In the genomic region with DNA sequence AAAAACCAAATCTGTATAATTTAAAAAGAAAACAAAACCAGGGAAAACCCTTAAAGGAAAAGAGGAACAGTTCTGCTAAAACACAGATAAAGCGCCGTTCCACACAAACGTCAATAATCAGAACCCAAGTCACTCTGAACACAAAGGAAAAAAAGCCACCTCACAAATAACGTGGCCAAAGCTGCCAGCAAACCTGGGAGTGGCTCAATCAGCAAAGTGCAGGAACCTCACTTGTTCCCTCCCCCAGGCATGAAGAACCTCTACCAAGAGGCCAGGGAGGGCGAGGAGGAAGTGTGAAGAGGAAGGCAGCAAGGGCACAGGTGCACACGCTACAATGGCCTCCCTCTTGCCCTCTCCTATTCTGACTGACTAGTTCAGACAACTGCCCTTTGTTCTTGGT, we compare ENCODE assay signal across 11 mouse cellular contexts. TPM values are rescaled to one million over a fixed set of nuclear protein-coding genes. Genes with fewer than 3 reads are reported as not detected.
DNase-seq lines count a peak whose midpoint lies in the region; ATAC-seq and TF ChIP-seq lines count a peak whose summit lies in the region.
"Had no signal": no experiment of that assay in that cellular context is flagged by ENCODE, and none has a peak within 500 bp of the region (broad histone marks: within the 10 kb centered on the region; RNA-seq: fewer than 3 reads in every experiment).

No protein-coding gene starts in this region.

- no peaks in the 10 kb centered on the region for H3K27me3 ChIP-seq in intestine, embryonic 16.5 days (replicated peaks; ENCODE audit: control insufficient read depth, insufficient read depth, low read length)
- no peaks in the 10 kb centered on the region for H3K27me3 ChIP-seq in hindbrain, embryonic 13.5 days
- H3K27me3 ChIP-seq: embryonic facial prominence, embryonic 13.5 days; hindbrain, embryonic 15.5 days had no signal

- H3K4me1 ChIP-seq in bone marrow macrophage, adult 2 months (ENCODE audit: control insufficient read depth, insufficient read depth, low read length) = peaks cover 49% of the 10 kb centered on the region
- H3K4me1 ChIP-seq in intestine, embryonic 16.5 days (ENCODE audit: control insufficient read depth, insufficient read depth, low read length) = peaks cover 11% of the 10 kb centered on the region
- no peaks in the 10 kb centered on the region for H3K4me1 ChIP-seq in hindbrain, embryonic 13.5 days (replicated peaks)
- H3K4me1 ChIP-seq: embryonic facial prominence, embryonic 13.5 days; hindbrain, embryonic 15.5 days had no signal

- H3K9me3 ChIP-seq in intestine, embryonic 16.5 days (ENCODE audit: control insufficient read depth, low read length) = no peaks in the 10 kb centered on the region
- no peaks in the 10 kb centered on the region for H3K9me3 ChIP-seq in hindbrain, embryonic 13.5 days
- H3K9me3 ChIP-seq: embryonic facial prominence, embryonic 13.5 days; hindbrain, embryonic 15.5 days had no signal

- DNase-seq in lung, postnatal 25 days (ENCODE audit: low spot score) = peak; percentile 66
- DNase-seq in thymus, postnatal 10 days (ENCODE audit: low spot score in 2 of 2) = peak; percentile 22 to 24
- DNase-seq in adrenal gland, postnatal 4 days (ENCODE audit: low spot score in 2 of 2) = no peak
- no peak for DNase-seq in yolk sac, embryonic 10.5 days (ENCODE audit: low spot score)
- DNase-seq: gastrocnemius, adult 2 months; kidney, postnatal 36 days had no signal

- no peak for TF ChIP-seq CTCF in bone marrow macrophage, adult 2 months (IDR thresholded peaks at IDR 0.05; ENCODE audit: low read depth, low read length)

- H3K36me3 ChIP-seq in intestine, embryonic 16.5 days (ENCODE audit: control insufficient read depth, insufficient read depth, low read length) = peaks cover 8% of the 10 kb centered on the region
- peaks cover 56% of the 10 kb centered on the region for H3K36me3 ChIP-seq in hindbrain, embryonic 13.5 days

- H3K4me2 ChIP-seq in intestine, embryonic 16.5 days (ENCODE audit: low read depth, low read length) = no peak overlapping the region
- H3K4me2 ChIP-seq in hindbrain, embryonic 13.5 days = no peak overlapping the region
- H3K4me2 ChIP-seq: embryonic facial prominence, embryonic 13.5 days; hindbrain, embryonic 15.5 days had no signal

- no peak for TF ChIP-seq POLR2A in bone marrow macrophage, adult 2 months (IDR thresholded peaks at IDR 0.05; ENCODE audit: borderline replicate concordance, low read depth, low read length)

- peak overlapping the region; percentile 67 for H3K27ac ChIP-seq in bone marrow macrophage, adult 2 months (ENCODE audit: insufficient read depth, low read depth, low read length)
- peak overlapping the region; percentile 60 for H3K27ac ChIP-seq in intestine, embryonic 16.5 days (ENCODE audit: low read length)
- no peak overlapping the region for H3K27ac ChIP-seq in hindbrain, embryonic 13.5 days
- H3K27ac ChIP-seq: embryonic facial prominence, embryonic 13.5 days; hindbrain, embryonic 15.5 days had no signal

- ATAC-seq in intestine, embryonic 16.5 days = peak; percentile 78
- ATAC-seq in hindbrain, embryonic 13.5 days (ENCODE audit: low FRiP score) = no peak

- H3K4me3 ChIP-seq in bone marrow macrophage, adult 2 months (ENCODE audit: insufficient read depth, low read length) = no peak overlapping the region
- H3K4me3 ChIP-seq in intestine, embryonic 16.5 days (ENCODE audit: low read length) = no peak overlapping the region
- H3K4me3 ChIP-seq in hindbrain, embryonic 13.5 days = no peak overlapping the region
- H3K4me3 ChIP-seq: embryonic facial prominence, embryonic 13.5 days; gastrocnemius, adult 2 months; hindbrain, embryonic 15.5 days had no signal

- 62% methylated on average over 6 of the region's 6 CpGs for WGBS in intestine, embryonic 16.5 days
- 91% methylated on average over 6 of the region's 6 CpGs for WGBS in hindbrain, embryonic 13.5 days

- no peak overlapping the region for H3K9ac ChIP-seq in intestine, embryonic 16.5 days (ENCODE audit: low read depth, low read length)
- H3K9ac ChIP-seq in hindbrain, embryonic 13.5 days = no peak overlapping the region
- H3K9ac ChIP-seq: embryonic facial prominence, embryonic 13.5 days; hindbrain, embryonic 15.5 days had no signal

RNA-seq across cellular contexts. Expression of a gene that starts 26.4 kb away (rescaled TPM):
- polyA plus RNA-seq in bone marrow macrophage, adult 2 months (2012; ENCODE audit: insufficient read depth, insufficient read length, missing spikeins) = not detected in 2 replicates
- polyA plus RNA-seq in intestine, embryonic 16.5 days (2015; fragmentation: Nextera tagmentation; extraction: Ambion mirVana) = 207 and 244 TPM in 2 replicates
- polyA plus RNA-seq in hindbrain, embryonic 13.5 days (2015; fragmentation: Nextera tagmentation; extraction: Ambion mirVana) = 0.16 and 0.18 TPM in 2 replicates
- total RNA-seq in adrenal gland, postnatal 4 days (2021) = 1 to 10 TPM; 1.6 to 7.1 TPM
- total RNA-seq: gastrocnemius, adult 2 months had no signal

RNA-seq across cellular contexts. Expression of a gene that starts 44.3 kb away (rescaled TPM):
- 119 and 123 TPM in 2 replicates for polyA plus RNA-seq in bone marrow macrophage, adult 2 months (2012; ENCODE audit: insufficient read depth, insufficient read length, missing spikeins)
- polyA plus RNA-seq in intestine, embryonic 16.5 days (2015; fragmentation: Nextera tagmentation; extraction: Ambion mirVana) = 69.4 and 72.3 TPM in 2 replicates
- 18.5 and 19.8 TPM in 2 replicates for polyA plus RNA-seq in hindbrain, embryonic 13.5 days (2015; fragmentation: Nextera tagmentation; extraction: Ambion mirVana)
- total RNA-seq in adrenal gland, postnatal 4 days (2021) = 100 to 1,000 TPM; 156 to 162 TPM

Comparison
In these comparisons a context has a peak if more than half of its experiments do, and no peak if none do; other contexts are left out.
1. DNase-seq: peak in lung, postnatal 25 days (single experiment) and thymus, postnatal 10 days (2 of 2); none in adrenal gland, postnatal 4 days (0 of 2) and yolk sac, embryonic 10.5 days (single experiment).
2. RNA of a gene that starts 26.4 kb away (polyA plus RNA-seq): 207 to 244 TPM in intestine, embryonic 16.5 days; not detected in bone marrow macrophage, adult 2 months and 0.16 to 0.18 TPM in hindbrain, embryonic 13.5 days; every median in the first group is over 100 times any median in the second.